Mouse (Mus musculus): Measurements from ENCODE around the gene Gm6040.

The Gm6040 gene

GRCm38 (mm10) chr8:20921971-20922370 is at the start of gene Gm6040:
Gm6040 (minus strand) TSS chr8:20922071.
- DNase-seq = no peak

- DNase-seq = no peak
Measured at GRCm38 (mm10) chr8:20964531-20964930, 42.7 kb upstream of the Gm6040 start.

DNA sequence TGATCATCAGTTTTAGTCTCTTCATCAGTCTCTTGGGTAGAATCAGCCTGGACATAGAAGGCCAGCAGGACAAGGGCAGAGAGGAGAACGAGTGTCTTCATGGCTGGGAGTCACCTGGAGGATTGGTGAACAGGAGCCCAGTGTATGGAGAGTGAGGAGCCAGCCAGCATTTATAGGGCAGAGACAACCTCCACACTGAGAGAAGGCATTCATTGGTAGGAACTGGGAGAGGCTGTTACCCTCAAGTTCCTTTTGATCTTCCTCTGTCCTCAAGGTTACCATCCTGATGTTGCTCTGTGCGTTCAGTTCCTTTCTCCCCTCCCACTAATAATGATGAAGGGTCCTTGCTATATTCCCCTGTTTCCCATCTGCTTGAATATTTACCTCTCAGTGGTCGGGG is 22.7 kb upstream of the Gm6040 start, which contains the start of gene AY761185:
AY761185 (minus strand) TSS at position 101 of the 400 bp plus-strand sequence.
- DNase-seq = no peak

- no peak for DNase-seq
Measured at GRCm38 (mm10) chr8:20912288-20912687, 9.6 kb downstream of the Gm6040 start.

DNA sequence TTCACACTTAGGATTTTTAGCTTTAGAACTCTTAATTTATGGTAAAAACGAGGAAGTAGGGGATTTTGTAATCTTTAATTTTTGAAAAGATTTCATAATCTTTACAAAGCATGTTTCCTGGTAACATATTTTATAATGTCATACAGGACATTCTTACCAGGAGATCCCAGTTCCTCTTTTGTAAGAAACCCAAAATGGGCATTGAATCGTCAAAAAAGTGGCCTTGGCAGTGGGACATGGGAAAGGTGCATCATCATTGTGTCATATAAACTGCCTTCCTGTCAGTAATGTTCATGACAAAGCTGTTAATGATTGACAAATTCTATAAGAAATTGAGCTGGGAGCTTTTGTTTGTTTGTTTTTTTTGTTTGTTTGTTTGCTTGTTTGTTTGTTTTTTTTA is 13.6 kb downstream of the Gm6040 start:
- no peak for DNase-seq

- DNase-seq = no peak
Measured at GRCm38 (mm10) chr8:20907119-20907518, 14.8 kb downstream of the Gm6040 start.

DNA sequence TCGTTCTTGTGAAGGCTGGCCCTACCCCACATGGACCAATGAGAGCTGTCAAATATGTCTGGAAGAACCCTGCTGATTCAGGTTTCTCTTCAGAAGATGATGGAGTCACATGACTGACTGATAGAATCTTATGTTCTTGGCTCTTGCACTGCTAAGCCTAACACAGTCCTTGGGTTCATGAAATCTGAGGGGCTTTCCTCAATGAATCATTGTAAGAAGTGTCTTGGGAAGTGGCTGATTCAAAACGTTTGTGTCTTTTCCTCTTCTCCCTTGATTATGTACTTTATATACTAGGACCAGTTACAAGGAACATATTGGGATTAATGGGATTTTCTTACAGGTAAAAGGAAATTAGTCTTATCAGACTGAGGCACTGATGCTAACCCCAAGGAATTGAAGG is 19.3 kb downstream of the Gm6040 start, which contains the start of gene Gm15056:
Gm15056 (minus strand) TSS at position 101 of the 400 bp plus-strand sequence.
- DNase-seq = no peak

DNA sequence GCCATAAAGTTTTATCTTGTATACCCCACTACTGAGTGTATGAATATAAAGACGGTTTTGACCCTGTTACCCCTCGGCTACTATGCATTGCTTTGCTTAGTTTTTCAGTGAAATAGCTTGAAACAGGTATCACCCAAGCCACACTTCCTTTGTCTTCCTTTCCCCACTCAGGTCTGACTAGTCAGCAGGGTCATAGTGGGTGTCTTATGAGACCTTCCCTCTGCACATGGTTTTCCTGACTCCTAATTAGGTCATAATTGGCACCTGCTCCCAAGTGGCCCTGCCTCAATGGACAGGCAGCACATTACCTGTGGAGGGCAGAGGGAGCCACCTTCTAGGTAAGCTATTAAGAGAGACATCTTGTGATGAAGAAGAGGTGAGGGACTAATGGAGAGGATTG is 29.5 kb downstream of the Gm6040 start, which contains the start of gene Defb33:
Defb33 (plus strand) TSS at position 301 of the 400 bp plus-strand sequence.
- no peak for DNase-seq

DNA sequence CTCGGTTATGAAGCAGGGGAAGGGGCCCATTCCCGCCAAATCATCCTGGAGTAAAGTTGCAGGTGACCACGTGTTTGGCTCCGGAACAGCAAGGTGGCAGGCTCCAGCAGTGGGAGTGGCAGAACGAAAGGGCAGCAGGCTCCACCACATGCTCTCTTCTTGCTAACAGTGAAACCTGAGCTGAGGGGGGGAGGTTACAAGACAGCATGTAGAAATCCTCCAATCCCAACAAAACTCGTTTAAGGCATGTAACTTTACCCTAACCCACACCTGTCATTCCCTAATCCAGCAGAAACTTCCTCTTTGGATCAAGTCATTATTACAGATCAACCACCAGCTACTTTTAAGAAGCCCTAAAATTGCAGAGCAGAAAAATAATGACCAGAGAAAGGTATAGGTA is 47.3 kb downstream of the Gm6040 start:
- DNase-seq = no peak
